Mouse (Mus musculus) megakaryocyte, embryonic 14.5 days (primary cell): Measurements from ENCODE around the gene Sdhaf4.

Source experiments
- FLI1 ChIP-seq: IDR thresholded peaks from 2 replicates; pipeline ENCODE4 v1.6.1; 2012; ENCODE audit warnings: low read length, inconsistent platforms, mixed read lengths
- GATA1 ChIP-seq: IDR thresholded peaks from 3 replicates; pipeline ENCODE4 v1.6.1; 2012; ENCODE audit warnings: mixed read lengths, low read length, inconsistent platforms, borderline replicate concordance

DNA sequence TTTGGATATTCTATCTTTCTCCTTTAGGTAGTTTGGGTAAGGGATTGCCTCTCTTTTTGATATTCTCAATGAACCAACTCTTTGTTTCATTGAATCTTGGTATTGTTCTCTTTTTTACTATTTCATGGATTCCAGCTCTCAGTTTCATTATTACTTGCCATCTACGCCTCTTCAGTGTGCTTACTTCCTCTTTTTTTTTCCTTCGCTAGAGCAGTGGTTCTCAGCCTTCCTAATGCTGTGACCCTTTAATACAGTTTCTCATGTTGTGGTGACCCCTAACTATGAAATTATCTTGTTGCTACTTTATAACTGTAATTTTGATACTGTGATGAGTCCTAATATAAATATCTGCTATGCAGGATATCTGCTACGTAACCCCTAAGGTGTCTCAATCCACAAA lies 22.3 kb downstream of the Sdhaf4 start:
- no peak for TF ChIP-seq FLI1
- TF ChIP-seq GATA1: no peak
